Mouse (Mus musculus): ENCODE measurements around the gene Vill. TPM values are rescaled to one million over a fixed set of nuclear protein-coding genes. Genes with fewer than 3 reads are reported as not detected.

Gene Vill
- polyA plus RNA-seq, 1 experiment from 2014 or later, result 16.1 TPM

DNA sequence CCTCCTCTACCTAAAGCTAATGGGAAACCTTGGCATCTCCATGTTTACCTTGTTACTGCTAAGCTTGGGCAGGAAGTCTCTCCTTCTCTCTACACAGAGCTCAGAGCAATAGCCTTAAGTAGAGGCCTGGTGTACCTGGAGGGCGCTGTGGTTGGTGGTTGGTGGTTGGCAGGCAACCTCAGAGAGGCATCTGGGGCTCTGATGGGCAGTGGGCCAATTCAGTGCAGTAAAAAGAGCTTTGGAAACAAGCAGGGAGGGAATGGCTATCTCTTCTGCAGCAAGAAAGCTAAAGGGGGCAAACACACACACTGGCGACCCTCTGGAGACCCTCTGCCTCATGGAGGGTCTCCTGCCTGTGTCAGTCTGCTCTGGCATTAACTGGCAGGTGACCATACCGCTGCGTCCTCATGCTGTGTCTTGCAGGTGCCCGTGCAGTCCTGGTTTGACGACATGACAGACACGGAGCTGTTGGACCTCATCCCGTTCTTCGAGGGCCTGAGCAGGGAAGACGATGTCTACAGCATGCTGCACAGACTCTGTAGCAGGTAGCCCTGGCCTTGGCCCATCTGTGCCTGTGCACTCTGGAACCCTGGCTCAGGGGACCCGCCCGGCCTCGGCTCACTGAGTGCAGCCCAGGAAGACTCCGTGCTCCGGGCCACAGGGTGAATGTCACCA is 12.3 kb upstream of the Vill start:
- H3K36me3 ChIP-seq, result peaks cover 33% of the 10 kb centered on the region
- DNase-seq (ENCODE audit: low spot score), result no peak
- H3K9me3 ChIP-seq, result no peaks in the 10 kb centered on the region
- 93% methylated on average over 15 of the region's 15 CpGs for WGBS
- H3K27ac ChIP-seq, result no peak overlapping the region
- H3K4me3 ChIP-seq, result no peak overlapping the region
- no peaks in the 10 kb centered on the region for H3K27me3 ChIP-seq (ENCODE audit: insufficient read depth, poor library complexity, severe bottlenecking)
- peaks cover 4% of the 10 kb centered on the region for H3K4me1 ChIP-seq (replicated peaks)

DNA sequence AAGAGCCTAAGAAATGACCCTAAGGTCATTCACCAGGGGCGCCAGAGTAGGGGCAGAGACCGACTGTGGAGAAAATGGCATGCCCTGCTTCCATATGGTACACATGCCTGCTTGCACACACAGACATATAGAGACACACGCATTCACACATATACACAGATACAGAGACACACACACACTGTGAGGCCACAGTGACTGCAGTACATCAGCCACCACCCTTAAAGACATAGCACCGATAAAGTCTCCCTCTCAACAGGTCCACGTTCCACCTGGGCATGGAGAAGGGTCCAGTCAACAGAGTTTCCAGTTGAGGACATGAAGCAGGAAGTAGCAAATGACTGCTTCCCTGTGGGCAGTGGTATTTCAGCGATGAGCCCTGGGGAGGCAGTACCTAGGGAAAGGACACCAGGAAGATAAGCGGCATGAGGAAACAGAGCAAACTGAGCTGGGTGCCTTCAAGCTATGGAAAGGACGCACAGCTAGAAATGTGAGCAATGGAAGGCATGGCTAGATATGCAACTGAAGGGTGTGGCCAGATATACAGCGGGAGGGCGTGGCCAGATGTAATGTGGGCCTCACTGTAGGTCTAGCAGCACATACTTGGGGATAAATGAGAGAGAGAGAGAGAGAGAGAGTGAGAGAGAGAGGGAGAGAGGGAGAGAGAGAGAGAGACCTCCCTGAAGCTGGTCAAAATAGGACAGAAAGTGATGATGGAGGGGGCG is 4.2 kb upstream of the Vill start:
- 79% methylated on average over 11 of the region's 11 CpGs for WGBS
- Histone ChIP-seq H3K9me3 (no peaks in the 10 kb centered on the region), H3K4me1 (replicated peaks) (peaks cover 29% of the 10 kb centered on the region), H3K27me3 (ENCODE audit: insufficient read depth, poor library complexity, severe bottlenecking) (peaks cover 18% of the 10 kb centered on the region; the same call in 1 of the 2 replicates), H3K4me3 (no peak overlapping the region), H3K36me3 (no peaks in the 10 kb centered on the region), H3K27ac (no peak overlapping the region)
- DNase-seq (ENCODE audit: low spot score), result no peak

DNA sequence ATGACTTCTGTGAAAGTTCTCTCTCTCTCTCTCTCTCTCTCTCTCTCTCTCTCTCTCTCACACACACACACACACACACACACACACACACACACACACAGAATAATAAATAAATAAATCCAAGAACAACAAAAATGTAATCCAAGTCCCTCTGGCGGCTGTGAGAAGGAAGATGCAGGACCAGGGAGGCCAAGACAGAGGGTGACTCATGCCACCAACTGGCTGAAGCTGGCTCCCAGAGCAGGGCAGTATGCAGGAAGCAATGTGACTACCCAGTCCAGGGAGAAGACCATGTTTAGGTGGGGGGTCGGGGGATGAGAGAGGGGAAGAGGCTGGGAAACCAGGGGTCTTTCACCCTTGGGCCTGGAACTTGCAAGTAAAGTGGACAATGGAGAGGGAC is 1.4 kb upstream of the Vill start:
- Histone ChIP-seq H3K36me3 (no peaks in the 10 kb centered on the region), H3K4me1 (replicated peaks) (peaks cover 45% of the 10 kb centered on the region), H3K27me3 (ENCODE audit: insufficient read depth, poor library complexity, severe bottlenecking) (peaks cover 34% of the 10 kb centered on the region), H3K4me3 (no peak overlapping the region), H3K9me3 (no peaks in the 10 kb centered on the region), H3K27ac (no peak overlapping the region)
- no peak for DNase-seq (ENCODE audit: low spot score)
- WGBS, result 79% methylated on average over 2 of the region's 2 CpGs

DNA sequence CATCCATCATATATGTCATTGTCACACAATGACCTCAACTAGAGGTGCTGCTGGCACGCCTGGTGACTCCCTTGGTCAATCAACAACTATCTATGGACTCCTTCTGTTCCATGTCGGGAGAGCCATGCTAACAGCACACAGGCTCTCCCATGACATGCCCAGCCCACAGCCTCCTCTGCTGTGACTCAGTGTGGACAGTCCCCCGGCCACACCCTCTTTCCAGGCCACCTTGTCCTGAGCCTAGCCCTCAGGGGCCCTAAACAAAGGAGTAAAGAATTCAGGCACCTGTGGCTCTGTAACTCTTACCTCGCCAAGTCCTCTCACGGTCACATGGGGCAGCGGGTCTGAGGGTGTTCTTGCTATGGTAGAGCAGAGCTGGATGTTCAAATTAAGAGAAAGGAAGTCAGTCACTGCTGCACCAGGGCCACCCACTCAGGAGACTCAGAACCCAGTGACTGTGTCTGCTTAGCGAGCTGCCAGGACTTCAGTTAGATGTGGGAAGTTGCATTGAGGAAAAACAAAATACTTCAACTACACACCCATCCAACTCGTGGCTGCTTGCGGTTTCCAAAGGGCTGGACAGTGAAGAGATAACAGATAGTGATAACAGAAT is 1.5 kb downstream of the Vill start:
- no peaks in the 10 kb centered on the region for H3K36me3 ChIP-seq
- H3K27ac ChIP-seq, result no peak overlapping the region
- peaks cover 34% of the 10 kb centered on the region for H3K27me3 ChIP-seq (ENCODE audit: insufficient read depth, poor library complexity, severe bottlenecking)
- DNase-seq (ENCODE audit: low spot score), result no peak
- no peaks in the 10 kb centered on the region for H3K9me3 ChIP-seq
- H3K4me1 ChIP-seq (replicated peaks), result peaks cover 51% of the 10 kb centered on the region
- WGBS, result 78% methylated on average over 9 of the region's 9 CpGs
- no peak overlapping the region for H3K4me3 ChIP-seq

DNA sequence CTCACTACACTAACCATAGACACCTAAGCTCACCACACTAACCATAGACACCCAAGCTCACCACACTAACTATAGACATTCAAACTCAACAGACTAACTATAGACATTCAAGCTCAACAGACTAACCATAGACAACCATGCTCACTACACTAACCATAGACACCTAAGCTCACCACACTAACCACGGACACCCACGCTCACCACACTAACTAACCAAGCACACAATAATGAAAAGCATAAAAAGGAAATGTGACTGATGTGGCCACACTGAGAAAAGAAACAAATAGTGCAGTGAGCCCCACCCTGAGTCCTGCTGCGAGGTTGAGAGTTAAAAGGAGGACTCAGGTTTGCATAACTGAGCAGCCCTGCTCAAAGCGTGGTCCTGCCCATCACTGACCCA is 2.8 kb downstream of the Vill start:
- peaks cover 34% of the 10 kb centered on the region for H3K27me3 ChIP-seq (ENCODE audit: insufficient read depth, poor library complexity, severe bottlenecking)
- no peak for DNase-seq (ENCODE audit: low spot score)
- H3K36me3 ChIP-seq, result no peaks in the 10 kb centered on the region
- H3K4me1 ChIP-seq (replicated peaks), result peaks cover 51% of the 10 kb centered on the region
- no peaks in the 10 kb centered on the region for H3K9me3 ChIP-seq
- H3K4me3 ChIP-seq, result no peak overlapping the region
- 85% methylated on average over 4 of the region's 4 CpGs for WGBS
- H3K27ac ChIP-seq, result no peak overlapping the region

- Histone ChIP-seq H3K27ac (no peak overlapping the region), H3K9me3 (no peaks in the 10 kb centered on the region), H3K27me3 (ENCODE audit: insufficient read depth, poor library complexity, severe bottlenecking) (peaks cover 17% of the 10 kb centered on the region), H3K36me3 (no peaks in the 10 kb centered on the region), H3K4me1 (replicated peaks) (peaks cover 34% of the 10 kb centered on the region), H3K4me3 (no peak overlapping the region)
- 85% methylated on average over 7 of the region's 7 CpGs for WGBS
- no peak for DNase-seq (ENCODE audit: low spot score)
Measured at GRCm38 (mm10) chr9:119058245-119058644, 5.7 kb downstream of the Vill start.

- Histone ChIP-seq H3K4me1 (replicated peaks) (peaks cover 32% of the 10 kb centered on the region), H3K36me3 (no peaks in the 10 kb centered on the region), H3K4me3 (no peak overlapping the region), H3K27ac (no peak overlapping the region), H3K27me3 (ENCODE audit: insufficient read depth, poor library complexity, severe bottlenecking) (peaks cover 4% of the 10 kb centered on the region; the same call in 1 of the 2 replicates), H3K9me3 (no peaks in the 10 kb centered on the region)
- no peak for DNase-seq (ENCODE audit: low spot score)
- WGBS, result 96% methylated on average over 10 of the region's 10 CpGs
Measured at GRCm38 (mm10) chr9:119060701-119061100, 8.1 kb downstream of the Vill start.

- Histone ChIP-seq H3K4me3 (no peak overlapping the region), H3K4me1 (replicated peaks) (peaks cover 19% of the 10 kb centered on the region; the same call in 1 of the 2 replicates), H3K27ac (peak overlapping the region; percentile 9; the same call in 1 of the 2 replicates), H3K36me3 (no peaks in the 10 kb centered on the region), H3K27me3 (ENCODE audit: insufficient read depth, poor library complexity, severe bottlenecking) (peaks cover 7% of the 10 kb centered on the region; the same call in 1 of the 2 replicates), H3K9me3 (no peaks in the 10 kb centered on the region)
- peak; percentile 29 for DNase-seq (ENCODE audit: low spot score)
- WGBS, result 33% methylated on average over 19 of the region's 19 CpGs
Measured at GRCm38 (mm10) chr9:119063036-119063644, 10.6 kb downstream of the Vill start.

DNA sequence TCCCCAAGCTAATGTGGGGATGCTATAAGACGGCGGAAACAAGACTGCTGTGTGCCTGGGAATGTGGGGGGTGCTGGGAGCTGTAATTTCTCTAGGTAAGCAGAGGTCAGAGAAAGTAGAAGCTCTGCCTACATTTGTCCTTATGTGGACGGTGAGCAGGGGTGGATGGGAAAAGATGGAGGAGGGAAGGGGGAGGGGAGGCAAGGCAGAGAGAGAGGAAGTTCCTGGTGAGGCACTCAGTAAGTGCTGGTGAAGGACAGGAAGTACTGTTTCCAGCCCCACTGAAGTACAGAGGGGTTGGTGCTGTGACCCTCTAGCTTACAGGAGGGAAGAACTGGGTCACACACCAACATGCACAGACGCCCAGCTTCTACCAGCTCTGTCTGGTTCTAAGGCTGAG is 11.7 kb downstream of the Vill start:
- 67% methylated on average over 4 of the region's 4 CpGs for WGBS
- H3K27me3 ChIP-seq (ENCODE audit: insufficient read depth, poor library complexity, severe bottlenecking), result peaks cover 7% of the 10 kb centered on the region; the same call in 1 of the 2 replicates
- DNase-seq (ENCODE audit: low spot score), result no peak
- H3K36me3 ChIP-seq, result no peaks in the 10 kb centered on the region
- peak overlapping the region; percentile 31; the same call in 1 of the 2 replicates for H3K27ac ChIP-seq
- no peak overlapping the region for H3K4me3 ChIP-seq
- H3K4me1 ChIP-seq (replicated peaks), result peaks cover 19% of the 10 kb centered on the region; the same call in 1 of the 2 replicates
- no peaks in the 10 kb centered on the region for H3K9me3 ChIP-seq

DNA sequence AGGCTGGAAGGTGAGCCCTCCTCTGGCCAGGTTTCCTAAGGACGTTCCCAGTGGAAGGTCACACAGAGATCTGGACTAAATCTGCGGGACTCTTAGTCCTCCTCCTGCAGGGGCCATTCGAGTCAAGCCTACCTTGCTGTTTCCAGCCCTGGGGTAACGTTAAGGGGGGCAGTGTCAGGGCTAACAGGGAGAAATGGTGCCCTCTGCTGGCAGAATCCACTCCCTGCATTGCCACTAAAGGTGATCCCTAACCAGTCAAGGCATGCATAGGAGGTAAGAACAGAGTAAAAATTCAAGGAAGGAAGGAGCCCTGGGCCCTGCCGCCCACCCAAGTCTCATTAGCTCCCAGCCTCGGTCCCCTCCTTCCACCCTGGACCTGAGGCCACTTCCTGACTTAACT is 15.0 kb downstream of the Vill start:
- peak; percentile 81 for DNase-seq (ENCODE audit: low spot score)
- peaks cover 7% of the 10 kb centered on the region; the same call in 1 of the 2 replicates for H3K27me3 ChIP-seq (ENCODE audit: insufficient read depth, poor library complexity, severe bottlenecking)
- no peak overlapping the region for H3K4me3 ChIP-seq
- no peak overlapping the region for H3K27ac ChIP-seq
- H3K9me3 ChIP-seq, result no peaks in the 10 kb centered on the region
- H3K36me3 ChIP-seq, result peaks cover 15% of the 10 kb centered on the region
- peaks cover 19% of the 10 kb centered on the region; the same call in 1 of the 2 replicates for H3K4me1 ChIP-seq (replicated peaks)
- 6% methylated on average over 6 of the region's 6 CpGs for WGBS

DNA sequence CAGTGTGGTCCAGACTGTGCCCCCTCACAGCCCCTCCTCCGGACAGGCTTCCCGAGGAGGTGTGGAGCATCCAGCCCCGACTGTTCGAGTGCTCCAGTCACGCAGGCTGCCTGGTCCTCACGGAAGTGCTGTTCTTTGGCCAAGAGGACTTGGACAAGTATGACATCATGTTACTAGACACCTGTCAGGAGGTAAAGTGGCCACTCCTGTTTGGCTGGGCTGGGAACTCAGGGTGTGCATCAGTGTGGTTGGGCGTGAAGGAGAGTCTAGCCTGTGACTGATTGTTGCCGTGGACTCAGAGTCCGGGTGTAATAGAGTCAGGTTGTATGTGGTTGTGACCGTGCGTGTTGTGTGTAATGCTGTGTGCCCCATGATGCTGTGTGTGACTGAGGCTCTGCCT is 15.7 kb downstream of the Vill start:
- H3K4me1 ChIP-seq (replicated peaks), result peaks cover 15% of the 10 kb centered on the region; the same call in 1 of the 2 replicates
- no peak overlapping the region for H3K27ac ChIP-seq
- no peaks in the 10 kb centered on the region for H3K9me3 ChIP-seq
- H3K4me3 ChIP-seq, result no peak overlapping the region
- WGBS, result 88% methylated on average over 11 of the region's 11 CpGs
- DNase-seq (ENCODE audit: low spot score), result no peak
- H3K27me3 ChIP-seq (ENCODE audit: insufficient read depth, poor library complexity, severe bottlenecking), result peaks cover 7% of the 10 kb centered on the region; the same call in 1 of the 2 replicates
- peaks cover 22% of the 10 kb centered on the region for H3K36me3 ChIP-seq

- H3K9me3 ChIP-seq, result no peaks in the 10 kb centered on the region
- peaks cover 42% of the 10 kb centered on the region for H3K36me3 ChIP-seq
- H3K4me3 ChIP-seq, result no peak overlapping the region
- no peak overlapping the region for H3K27ac ChIP-seq
- H3K4me1 ChIP-seq (replicated peaks), result peaks cover 5% of the 10 kb centered on the region; the same call in 1 of the 2 replicates
- 83% methylated on average over 13 of the region's 13 CpGs for WGBS
- DNase-seq (ENCODE audit: low spot score), result no peak
- peaks cover 7% of the 10 kb centered on the region; the same call in 1 of the 2 replicates for H3K27me3 ChIP-seq (ENCODE audit: insufficient read depth, poor library complexity, severe bottlenecking)
Measured at GRCm38 (mm10) chr9:119070173-119070825, 17.7 kb downstream of the Vill start.
